Mouse (Mus musculus) adrenal gland, adult 2 months (tissue): ENCODE data around the gene Morn3. TPM values are rescaled to one million over a fixed set of nuclear protein-coding genes. Genes with fewer than 3 reads are reported as not detected.
"Not testable (repeated sequence)": the region's sequence is repeated elsewhere in the genome, so short reads cannot be mapped to it uniquely, and the experiment has no call there.

Source experiments
- DNase-seq: peaks from one replicate; pipeline ENCODE4 v3.0.0; 2021
- long read RNA-seq: library from polyadenylated mRNA; stranded (forward); transcript quantifications from one replicate; pipeline ENCODE4 v2.0.0, GENCODE M21; 2021
- polyA plus RNA-seq: library from polyadenylated mRNA; depleted of rRNA; stranded (reverse); fragments of >200 nt; gene quantifications from 2 replicates; pipeline ENCODE4 v1.2.3, GENCODE M21; 2012; rRNA removed
- total RNA-seq, 2 experiments: library from RNA; stranded (reverse); gene quantifications; 2 replicates each; pipeline ENCODE4 v1.2.3; 2021

The Morn3 gene
- total RNA-seq: not detected
- not detected in 2 replicates for polyA plus RNA-seq
- long read RNA-seq: 0 reads

DNA sequence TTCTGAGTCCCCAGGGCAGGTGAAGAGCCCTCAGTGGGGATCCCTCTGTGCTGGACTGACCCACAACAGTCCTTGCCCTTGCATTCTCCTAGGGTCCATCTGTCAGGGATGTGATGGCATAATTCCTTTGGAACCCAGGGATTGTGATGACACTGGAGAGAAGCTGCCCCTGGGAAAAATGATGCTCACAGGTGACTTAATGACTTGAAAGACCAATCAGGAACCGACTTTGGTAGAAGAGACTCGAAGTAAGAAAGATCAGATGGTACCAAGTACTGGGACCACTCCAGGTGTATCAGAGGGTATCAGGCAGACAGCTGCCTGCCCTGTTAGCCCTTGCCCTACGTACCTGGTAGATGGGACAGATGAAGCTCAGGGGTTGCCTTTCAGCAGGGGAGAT is at the start of gene Morn3:
Gene Morn3, minus strand, starts transcription at position 101 of the 400 bp plus-strand sequence.
- DNase-seq: no peak

DNA sequence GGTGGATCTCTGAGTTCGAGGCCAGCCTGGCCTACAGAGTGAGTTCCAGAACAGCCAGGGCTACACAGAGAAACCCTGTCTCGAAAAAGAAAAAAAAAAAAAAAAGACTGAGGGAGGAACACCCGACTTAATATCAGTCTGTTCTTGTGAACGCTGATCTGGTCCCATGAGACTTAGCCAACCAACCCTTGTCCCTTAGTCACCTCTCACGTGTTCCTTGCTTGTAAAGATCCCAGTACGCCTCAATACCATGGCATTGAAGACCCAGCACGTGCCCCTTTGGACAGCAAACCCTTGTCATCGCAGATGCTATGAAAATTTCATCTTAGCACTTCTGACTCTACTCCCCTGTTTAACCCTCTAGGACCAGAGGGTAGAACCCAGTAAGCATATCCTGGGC is 49.5 kb upstream of the Morn3 start:
- no peak for DNase-seq

DNA sequence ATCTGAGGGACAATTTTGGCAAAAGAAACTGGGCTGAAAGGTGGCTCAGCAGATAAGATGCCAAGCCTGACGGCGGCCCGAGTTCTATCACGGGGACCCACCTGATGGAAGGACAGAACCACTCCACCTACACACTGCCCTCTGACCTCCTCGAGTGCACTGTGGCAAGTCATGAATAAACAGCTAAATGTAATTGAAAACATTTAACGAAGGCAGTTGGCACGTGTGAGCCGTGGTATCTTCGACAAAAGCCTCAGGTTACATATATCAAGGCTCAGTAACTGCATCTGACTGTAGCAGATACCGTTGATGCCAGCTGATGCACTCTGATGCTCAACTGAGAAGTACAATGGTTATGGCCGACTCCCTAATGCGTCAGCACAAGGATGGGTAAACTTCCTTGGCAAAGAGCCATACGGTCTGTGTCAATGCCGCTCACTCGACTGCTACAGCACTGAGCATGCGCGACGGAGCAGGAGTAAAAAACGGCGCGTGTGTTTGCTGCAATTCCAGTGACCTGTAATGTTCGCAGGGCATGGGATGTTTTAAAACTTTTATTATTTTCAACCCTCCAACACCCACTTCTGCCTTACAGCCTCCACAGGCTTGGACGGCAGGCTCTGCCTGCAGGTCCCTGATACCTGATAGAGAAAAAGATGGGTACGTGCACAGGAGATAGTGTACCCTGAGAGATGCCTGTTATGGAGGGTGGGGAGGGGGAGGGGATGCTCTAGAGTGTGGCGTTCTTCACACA is 47.6 kb upstream of the Morn3 start:
- peak; percentile 38 for DNase-seq

DNA sequence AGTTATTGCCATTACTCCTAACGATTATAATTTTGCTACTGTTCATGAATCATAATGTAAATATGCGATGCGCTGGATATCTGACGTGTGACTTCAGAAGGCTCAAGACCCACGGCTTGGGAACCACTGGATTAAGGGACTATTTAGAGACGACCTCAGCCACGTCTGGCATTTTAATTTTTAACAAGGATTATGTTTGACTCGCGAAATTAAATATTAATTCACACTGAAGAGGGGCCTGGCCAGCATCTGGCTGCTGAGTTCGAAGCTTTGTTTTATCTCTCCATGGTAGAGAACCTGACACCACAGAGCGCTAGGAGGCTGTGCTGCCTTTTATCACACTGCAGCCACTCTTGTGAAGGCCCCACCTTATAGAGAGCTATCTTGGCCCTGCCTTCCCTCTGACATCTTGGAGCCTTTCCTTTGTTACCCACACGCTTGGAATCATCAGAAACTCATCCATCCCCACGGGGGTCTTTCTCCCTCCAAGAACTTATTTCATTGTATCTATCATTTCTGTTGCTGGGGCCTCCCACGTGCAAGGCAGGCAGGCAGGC is 46.3 kb upstream of the Morn3 start:
- DNase-seq: no peak

DNA sequence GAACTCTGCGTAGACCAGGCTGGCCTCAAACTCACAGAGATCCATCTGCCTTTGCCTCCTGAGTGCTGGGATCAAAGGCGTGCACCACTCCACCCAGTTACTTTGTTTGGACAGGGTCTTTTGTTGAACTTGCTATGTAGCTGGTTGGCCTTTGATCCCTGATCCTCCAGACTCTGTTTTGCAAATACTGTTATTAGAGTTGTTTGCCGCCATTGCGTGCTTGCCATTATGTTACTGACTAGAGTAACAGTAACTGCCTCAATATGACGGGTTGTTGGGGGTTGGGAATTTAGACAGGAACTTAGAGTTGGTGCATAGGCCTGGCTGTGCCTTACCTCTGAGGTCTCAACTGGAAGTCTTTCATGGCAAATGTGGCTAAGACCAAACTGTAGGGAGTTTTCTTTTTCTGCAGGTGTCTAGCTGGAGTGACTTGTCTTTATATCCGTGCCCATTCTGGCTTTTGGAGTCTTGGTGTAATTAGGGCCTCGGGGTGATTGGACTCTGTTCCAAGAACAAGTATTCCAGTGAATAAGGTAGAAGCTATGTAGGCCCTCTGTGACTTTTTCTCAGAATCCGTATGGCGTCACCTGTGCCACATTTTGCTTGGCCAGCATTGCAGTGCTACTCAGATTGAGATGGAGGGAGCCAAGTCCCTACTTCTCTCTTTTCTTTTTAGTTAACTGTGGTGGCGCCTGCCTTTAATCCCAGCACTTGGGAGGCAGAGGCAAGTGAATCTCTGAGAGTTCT is 43.9 kb upstream of the Morn3 start:
- DNase-seq: no peak

DNA sequence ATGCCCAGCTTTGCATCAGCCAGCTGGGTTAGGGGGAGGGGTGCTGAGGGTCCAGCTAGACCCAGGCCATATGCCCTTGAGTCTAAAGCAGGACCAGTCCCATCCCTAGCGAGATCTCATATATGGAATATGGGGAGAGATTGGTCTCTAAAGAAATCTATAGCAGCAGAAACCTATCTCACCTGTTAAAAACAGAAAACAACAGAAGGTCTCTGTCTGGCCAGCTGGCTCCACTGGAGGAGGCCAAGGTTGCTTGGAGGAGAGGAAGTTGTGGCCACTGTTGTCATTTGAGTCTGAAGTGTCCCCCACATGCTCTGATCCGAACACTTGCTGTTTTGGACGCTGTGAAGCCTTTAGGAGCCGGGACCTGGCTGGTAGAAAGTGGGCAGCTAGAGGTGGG is 42.0 kb upstream of the Morn3 start:
- no peak for DNase-seq

DNA sequence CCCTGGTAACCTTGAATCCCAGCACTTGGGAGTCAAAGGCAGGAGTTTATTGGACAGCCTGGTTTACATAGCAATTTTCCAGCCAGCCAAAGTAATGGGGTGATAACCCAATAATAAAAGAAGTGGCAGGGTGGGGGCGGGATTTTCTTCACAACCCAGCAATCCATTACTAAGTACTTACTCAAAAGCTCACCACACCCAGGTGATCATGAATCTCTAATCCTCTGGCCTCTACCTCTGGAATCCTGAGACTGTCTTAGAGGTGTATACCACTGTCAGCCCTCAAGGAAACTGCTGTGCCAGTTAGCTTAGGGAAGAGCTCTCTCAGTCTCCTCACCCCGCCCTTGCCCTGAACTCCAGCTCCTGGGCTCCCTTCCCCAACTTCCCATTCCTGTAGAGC is 39.7 kb upstream of the Morn3 start:
- DNase-seq: no peak

DNA sequence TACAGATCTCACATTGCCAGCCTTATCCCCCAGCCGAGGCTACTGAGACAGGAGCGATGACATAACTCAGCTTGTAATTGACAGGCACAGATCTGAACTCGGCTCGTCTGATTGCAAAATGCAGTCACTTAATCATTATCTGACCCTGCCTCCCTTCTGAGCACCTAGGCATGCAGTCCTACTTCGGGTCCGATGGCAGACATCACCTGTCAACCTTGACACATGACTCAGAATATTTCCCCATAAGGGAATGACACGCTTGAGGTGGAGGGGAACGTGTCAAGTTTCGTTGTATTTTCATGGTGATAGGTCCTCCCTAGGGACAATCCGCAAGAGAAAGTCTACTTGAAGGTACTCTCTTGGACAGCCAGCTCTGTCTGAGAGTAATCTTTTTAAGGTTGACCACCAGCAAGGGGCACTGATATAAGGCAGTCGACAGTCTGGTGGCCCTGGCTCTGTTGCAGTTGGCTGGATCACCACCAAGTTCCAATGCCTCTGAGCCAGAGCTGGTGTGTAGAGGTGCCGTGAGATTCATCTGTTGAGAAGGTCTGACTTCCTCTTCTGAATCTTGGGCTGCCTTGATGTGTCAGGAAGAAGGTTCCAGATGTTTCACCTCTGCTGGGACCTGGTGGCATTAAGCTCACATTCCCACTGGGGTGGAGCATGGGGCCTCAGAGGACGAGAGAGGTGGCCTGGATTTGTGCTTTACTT is 36.7 kb upstream of the Morn3 start:
- no peak for DNase-seq

DNA sequence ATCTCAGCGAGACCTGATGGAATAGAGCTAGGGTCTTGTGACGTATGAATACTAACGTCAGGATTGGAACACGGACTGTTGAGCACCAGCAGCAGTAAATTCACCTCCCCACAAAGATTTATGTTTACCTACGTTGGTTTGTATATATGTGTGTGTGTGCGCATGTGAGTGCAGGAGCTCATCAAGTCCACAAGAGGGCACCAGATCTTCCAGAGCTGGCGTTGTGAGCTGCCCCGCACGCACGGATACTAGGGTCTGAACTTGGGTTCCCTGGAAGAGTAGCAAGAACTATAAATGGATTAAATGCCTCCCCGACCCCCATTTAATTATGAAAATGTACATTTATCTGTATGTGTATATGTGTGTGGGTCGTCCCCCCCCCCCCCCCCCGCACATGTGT is 33.7 kb upstream of the Morn3 start:
- DNase-seq: no peak

DNA sequence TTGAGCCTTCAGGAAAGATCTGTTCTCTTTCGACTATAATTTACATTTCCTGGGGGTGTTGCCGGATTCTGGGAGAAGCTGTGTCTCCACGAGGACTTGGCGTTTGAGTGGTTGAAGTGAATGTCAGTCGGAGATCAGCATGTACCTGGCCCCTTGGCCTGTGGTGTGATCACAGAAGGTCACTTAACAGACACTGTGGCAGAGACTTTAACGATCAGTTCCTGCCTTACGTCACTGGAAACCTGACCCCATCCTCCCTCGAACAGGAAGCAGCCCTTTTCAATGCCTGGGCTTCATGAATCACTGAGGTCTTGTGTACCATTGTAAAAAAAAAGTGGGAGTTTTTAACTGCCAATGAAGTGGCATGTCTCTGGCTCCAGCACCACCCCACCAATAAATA is 33.2 kb upstream of the Morn3 start:
- DNase-seq: no peak

DNA sequence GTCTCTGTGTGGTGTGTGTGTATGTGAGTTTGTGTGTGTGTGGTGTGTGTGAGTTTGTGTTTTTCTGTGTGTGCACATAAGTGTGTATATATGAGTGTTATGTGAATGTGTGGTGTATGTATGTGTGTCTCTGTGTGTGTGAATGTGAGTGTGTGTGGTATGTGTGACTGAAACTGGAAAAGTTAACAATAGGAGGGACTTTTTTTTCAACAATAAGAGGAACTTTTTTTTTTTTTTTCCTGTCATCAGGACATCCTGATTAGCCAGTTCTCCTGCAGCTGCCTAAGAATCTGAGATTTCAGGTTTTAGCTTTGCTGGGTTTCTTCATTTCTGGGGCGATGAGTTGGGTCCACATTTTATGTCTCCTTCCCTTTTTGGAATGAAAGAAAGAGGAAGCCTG is 32.8 kb upstream of the Morn3 start:
- DNase-seq: no peak

DNA sequence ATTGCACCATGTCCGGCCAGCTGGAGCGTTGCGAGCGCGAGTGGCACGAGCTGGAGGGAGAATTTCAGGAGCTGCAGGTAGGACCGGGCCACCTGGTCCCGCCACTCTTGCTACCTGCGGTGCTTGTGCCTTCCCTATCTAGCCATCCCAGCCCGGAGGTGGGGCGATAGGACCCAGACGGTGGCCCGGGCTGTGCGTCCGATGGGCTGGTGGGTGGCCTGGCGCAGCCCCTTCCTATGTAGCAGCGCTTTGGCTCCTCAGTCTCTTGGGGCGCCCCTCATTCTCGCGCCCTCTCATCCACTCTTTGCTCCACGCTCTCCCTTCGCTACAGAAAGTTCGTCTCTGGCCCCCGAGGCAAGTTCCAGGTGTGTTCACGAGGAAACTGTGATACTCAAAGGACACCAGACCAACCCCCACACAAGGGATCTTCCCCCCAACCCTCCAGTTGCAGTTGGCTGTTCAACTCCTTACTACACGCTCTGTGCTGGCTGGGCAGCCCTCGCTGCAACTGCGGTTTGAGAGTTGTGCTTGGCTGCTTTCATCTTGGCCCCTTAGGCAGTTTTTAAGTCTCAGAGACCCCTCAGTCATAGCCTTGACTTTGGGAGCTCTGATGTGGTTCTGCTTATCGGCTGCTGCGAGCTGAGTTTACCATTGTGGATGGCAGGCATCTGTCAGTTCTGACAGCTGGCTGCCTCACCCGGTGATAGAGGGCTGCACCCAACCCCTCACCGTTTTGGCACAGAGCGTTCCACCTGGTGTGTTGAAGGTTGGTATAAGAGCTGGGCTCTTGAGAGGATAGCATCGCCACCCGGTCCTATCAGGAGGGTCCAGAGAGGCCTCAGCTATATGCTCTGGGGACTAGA is 29.8 kb upstream of the Morn3 start:
- no peak for DNase-seq

DNA sequence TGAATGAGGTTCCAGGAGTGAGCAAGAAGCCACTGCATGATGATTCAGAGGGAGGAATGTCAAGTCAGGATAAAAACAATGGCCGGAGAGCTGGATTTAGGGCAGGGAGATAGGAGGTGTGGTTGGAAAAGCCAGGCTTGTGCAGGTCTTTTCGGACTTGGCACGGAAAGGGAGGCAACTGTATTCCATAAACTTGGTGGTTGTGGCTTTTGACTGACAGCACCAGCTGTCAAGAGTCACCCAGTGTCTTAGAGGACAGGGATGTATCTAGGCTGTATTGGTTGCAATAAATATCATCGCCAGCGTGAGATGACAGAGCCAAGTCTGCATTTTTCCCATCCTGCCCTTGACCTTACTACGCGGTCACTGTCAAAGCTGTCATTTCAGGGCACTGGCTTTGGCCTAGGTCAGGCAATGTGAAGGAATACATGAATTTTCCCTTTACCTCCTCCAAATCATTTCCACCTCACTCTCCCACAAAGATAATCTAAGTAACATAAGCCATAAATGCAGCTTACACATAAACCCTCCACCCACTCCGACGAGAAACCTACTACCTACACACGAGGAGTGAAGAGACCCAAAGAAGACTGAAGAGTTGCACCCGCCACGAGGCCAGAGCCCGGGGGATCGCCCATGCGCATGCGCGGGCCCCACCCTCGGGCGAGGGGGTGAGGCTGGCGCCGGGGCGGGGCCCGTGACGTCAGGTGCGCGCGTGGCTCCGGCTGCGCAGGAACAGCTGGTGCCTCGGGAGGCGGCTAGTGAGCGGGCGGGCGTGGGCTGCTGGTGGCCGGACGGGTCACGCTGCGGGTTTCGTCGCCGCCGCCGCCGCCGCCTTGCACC is 29.0 kb upstream of the Morn3 start:
- DNase-seq: peak; percentile 97

DNA sequence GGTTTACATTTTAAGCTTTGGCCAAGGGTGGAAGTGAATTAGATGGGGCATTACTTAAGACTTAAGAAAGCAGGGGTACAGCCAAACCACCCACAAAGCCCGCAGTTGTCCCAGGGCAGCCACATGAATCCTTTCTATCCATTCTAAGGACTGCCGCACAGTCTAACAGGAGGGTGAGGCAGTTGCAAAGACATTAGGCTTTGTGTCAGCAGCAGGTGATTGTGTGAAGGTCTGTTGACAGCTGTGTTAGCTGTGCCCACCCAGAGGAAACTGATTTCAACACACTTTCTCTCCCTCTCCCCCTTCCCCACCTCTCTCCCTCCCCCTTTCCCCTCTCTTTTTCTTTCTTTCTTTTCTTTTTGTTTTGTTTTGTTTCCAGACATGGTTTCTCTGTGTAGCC is 21.9 kb upstream of the Morn3 start:
- DNase-seq: no peak

DNA sequence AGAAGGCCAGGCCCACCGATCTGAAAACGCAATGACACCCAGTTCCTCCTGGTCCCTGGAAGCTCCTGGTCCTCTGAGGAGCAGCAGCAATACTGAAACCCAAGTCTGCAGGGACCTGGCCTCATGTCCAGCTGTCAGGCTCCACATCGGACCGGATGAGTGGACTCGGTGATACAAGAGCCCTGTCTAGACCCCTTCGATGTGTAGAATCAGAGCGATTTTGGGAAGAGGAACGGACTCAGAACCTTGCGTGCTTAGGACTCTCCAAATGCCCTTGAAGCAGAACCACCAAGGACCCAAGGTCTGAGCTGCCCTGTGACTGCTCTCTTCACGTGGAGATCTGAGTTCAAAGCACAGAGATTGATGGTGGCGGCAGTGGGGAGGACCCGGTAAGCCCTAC is 21.3 kb upstream of the Morn3 start, which contains the start of gene Tmem120b:
Gene Tmem120b, plus strand, starts transcription at position 301 of the 400 bp plus-strand sequence.
- DNase-seq: no peak

DNA sequence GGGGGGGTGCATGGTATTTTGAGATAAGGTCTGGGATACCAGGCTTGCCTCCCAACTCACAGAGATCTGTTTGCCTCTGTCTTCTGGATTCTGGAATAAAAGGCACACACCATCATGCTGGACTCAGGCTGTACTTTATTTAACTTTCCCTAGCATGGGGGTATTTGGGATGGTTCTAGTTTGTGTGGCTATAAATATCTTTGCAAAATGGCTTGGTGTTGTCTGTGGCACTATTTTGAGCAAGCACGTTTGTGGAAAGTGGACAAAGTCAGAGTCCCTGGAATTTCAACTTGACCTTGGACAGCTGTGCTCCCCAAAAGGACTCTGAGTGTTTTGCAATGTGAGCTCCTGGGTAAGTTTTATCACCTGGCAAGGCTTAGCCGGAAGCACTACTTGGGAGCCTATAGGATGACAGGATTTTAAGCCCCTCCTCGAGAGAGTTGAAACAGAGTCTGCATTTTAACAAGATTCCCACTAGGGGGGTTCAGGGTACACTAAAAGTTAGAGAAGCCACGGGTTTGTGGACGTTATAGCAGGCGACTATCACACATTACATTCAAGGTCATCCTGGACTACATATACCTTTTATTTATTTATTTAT is 20.7 kb upstream of the Morn3 start:
- no peak for DNase-seq

DNA sequence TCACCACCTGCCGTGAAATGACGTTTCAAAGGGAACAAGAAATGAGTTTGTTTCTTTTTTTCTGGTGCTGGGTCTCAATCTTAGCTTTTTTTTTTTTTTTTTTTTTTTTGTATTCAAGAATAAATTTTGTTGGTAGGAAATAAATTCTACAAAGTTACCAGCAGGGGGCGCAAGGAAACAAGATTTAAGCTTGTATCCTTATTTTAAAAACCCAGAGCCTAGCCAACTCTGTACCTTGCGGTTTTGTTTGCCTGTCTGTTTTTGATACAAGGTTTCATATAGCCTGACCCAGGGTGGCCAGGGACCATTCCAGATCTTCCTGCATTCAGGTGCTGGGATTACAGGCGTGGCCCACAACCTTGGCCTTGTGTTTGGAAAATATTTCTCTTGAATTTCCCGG is 17.4 kb upstream of the Morn3 start:
- peak; percentile 45 for DNase-seq

DNA sequence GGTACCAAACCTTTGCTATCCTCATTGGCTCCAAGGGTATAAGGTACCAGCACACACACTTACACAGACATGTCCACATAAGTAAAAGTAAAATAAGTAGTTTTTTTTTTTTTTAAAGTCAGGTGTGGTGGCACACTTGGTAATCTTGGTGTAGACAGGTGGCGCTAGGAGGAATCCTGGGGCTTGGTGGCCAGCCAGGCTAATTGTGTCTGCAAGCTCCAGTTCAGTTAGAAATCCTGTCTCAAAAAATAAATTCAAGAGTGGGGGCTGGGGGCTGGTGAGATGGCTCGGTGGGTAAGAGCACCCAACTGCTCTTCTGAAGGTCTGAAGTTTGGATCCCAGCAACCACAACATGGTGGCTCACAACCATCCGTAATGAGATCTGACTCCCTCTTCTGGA is 16.3 kb upstream of the Morn3 start:
- no peak for DNase-seq

DNA sequence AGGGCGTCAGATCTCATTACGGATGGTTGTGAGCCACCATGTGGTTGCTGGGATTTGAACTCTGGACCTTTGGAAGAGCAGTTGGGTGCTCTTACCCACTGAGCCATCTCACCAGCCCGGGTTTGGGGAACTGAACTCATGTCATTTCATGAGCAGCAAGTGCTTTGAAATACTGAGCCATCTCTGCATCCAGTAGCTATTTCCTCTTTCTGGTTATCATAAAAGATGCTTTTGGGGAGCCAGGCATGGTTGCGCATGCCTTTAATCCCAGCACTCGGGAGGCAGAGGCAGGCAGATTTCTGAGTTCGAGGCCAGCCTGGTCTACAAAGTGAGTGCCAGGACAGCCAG is 14.6 kb upstream of the Morn3 start:
- DNase-seq: not testable (repeated sequence)

DNA sequence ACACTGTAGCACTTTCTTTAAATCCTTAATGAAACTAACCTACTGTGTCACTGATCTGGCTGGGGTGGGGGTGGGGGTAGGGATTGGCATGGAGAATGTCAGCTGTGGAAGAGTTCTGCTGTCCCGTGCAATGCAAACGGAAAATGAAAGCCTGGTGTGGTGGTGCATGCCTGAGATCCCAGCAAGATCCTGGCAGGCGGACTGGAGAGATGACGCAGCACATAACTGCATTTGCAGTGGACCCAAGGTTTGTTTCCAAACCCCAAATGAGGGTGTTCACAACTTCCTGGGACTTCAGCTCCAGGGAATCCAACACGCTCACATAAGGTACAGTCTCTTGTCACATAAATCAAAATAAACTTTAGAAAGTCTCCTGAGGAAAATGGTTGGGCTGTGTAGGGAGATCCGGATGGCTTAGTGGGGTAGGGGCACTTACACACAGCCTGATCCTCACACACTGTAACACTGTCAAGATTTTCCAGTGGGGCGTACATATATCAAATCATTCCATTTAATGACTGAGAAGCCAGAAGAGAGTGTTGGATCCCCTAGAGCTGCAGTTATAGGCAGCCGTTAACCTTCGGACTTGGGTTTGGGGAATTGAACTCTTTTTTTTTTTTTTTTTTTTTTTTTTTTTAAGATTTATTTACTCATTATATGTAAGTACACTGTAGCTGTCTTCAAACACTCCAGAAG is 14.0 kb upstream of the Morn3 start:
- DNase-seq: no peak
